Mouse (Mus musculus): ENCODE results near the gene Olfml2a.
A peak's percentile ranks its signal among the peaks of the same experiment; 100 is the strongest.

The Olfml2a gene

DNA sequence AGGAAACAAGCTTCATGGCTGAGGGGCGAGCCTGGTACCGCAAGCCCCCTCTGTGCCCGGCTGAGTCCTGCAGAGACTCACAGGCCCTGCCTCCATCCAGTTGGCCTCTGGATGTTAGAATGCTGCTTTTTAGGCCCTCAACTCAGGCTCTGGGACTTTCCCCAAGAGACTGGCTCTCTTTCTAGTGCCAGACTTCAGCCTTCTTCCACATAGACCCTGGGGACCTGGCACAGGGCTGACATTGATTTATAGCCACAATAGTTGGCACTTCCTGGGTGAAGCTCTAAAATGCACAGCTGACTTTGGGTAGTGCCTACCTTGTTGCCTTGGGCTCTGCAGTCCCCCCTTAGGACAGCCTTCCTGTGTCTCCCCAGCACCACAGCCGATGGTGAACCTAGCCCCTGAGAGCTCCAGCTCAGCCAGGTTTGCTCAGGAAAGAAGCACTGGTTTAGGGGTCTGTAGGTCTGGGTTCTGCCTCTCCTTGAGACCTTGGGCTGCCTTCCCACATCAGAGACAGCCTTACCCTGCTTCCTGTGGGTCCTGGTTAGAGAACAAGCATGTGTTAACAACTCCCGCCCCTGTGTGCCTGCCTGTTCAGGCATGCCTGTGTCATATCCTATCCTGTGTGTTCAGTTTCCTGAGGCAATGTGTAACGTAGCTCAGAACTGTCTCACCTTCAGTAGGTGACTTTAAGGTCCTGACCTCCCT is 56.2 kb downstream of the Olfml2a start:
- no peak for DNase-seq

DNA sequence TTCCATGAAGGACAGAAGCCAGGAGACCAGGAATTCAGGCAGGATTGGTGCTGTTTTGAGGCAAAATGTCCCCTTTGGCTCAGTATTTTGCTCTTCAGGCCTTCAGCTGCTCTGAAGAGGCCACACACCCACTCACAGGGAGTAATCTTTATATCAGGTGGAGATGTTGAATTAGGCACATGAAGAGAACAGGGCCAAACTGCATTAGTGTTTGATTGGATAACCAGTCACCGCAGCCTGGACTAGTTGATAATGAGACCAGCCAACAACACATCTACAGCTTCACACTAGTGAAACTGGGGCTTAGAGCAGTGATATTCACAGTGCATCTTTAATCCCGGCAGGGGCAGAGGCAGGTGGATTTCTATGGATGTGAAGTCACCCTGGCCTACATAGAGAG is 57.2 kb downstream of the Olfml2a start:
- DNase-seq, result no peak

- no peak for DNase-seq
Measured at GRCm38 (mm10) chr2:38992004-38992403, 60.2 kb downstream of the Olfml2a start.

DNA sequence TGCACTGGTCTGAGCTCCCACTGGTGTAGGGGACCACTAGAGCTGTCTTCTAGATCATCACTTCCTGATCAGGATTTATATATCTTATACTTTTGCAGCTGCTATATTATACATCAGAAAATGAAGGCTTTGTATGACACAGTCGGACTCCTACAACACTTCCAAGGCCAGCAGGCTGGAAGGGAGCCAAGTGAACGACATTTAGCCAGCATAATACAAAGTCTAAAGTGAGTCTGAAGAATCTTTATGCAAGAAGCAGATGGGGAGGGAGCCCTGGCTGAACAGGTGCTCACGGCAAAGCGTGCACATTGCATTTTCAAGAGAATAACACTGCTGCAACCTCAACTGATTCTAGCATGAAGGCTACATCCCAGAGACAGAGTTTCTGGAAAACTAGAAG is 60.7 kb downstream of the Olfml2a start:
- no peak for DNase-seq

- DNase-seq, result peak; percentile 85
Measured at GRCm38 (mm10) chr2:38997386-38998374, 65.9 kb downstream of the Olfml2a start, which contains the start of gene Wdr38. Gene Wdr38, plus strand, starts transcription at chr2:38997476.

DNA sequence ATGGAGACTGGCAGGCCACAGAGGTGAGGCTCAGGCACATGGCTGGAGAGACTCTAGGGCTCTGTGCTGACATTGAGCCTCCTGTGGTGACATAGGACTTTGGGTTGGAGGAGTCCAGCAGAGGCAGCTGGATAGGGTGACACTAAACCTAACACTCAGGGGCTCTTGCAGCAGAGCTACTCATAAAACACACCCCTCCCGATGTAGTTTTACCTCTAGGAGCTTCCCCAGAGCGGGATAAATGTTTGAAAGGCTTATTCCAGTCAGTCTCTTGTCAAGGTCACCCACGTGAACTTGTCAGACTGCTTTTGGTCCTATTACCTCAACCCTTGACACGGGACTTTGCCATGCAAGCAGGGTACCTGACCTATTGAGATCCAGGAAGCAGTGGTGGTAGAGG is 67.6 kb downstream of the Olfml2a start:
- no peak for DNase-seq

GRCm38 (mm10) chr2:38999910-39000586 is 68.3 kb downstream of the Olfml2a start:
- no peak for DNase-seq

- DNase-seq, result no peak
Measured at GRCm38 (mm10) chr2:39000587-39000919, 68.8 kb downstream of the Olfml2a start.

DNA sequence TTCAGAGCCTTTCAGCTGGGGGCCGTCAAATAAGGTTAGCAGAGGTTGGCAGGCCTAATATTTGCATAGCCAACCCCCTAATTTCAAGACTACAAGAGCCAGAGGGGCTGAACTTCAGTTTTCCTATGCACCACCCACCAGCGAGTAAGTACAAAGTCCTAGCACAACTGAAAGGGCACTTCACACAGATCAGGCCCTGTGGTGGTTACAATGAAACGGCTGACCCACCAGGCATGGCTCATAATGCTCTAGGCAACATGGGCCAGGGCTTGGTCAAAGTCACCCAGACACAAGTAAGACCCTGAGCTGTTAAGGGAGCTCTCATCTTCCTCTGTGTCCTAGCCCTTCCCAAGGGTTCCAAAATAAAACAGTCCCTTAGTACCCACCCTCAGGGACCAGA is 70.1 kb downstream of the Olfml2a start:
- no peak for DNase-seq

GRCm38 (mm10) chr2:39003106-39003505 is 71.3 kb downstream of the Olfml2a start:
- DNase-seq, result no peak

DNA sequence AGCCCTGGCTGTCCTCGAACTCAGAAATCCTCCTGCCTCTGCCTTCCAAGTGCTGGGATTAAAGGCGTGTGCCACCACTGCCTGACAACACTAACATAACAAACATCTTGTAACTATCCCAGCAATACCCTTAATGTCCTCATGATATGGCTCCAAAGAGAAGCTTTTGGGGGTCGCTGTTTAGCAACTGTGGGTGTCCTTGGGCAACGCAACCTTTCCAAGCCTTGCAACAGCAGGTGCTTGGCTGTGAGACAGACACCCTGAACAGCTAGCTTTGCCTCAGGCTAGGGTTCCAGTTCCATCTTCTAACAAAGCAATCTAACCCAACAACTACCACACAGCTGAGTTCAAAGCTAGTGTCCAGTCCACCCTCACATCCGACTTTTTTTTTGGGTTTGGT is 71.7 kb downstream of the Olfml2a start:
- peak; percentile 20 for DNase-seq

GRCm38 (mm10) chr2:39004372-39004771 is 72.6 kb downstream of the Olfml2a start:
- peak; percentile 47 for DNase-seq

GRCm38 (mm10) chr2:39004880-39005435 is 73.2 kb downstream of the Olfml2a start, which contains the start of gene Arpc5l:
Gene Arpc5l, plus strand, starts transcription at chr2:39005348.
- DNase-seq, result peak; percentile 89

DNA sequence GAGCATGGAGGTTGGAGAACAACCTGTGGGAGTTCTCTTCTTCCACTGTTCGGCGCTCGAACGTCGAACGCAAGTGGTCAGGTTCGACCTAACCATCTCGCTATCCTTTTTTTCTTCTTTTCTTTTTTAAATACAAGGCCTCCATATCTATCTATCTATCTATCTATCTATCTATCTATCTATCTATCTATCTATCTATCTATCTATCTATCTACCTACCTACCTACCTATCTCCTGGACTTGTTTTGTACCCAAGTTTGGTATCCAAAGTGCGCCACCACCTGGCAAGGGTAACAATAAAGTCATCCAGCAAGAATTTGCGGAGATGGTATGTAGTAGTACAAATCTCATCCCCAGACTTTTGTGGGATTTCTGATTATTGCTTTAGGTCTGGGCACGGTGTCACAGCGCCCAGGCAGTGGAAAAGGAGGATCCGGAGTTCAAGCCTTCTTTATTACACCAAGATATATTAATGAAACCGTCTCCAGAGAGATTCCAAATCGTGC is 73.8 kb downstream of the Olfml2a start, which contains the start of gene Rpl35:
Rpl35 (minus strand) TSS at position 51 of the 506 bp plus-strand sequence.
- peak; percentile 23 for DNase-seq

DNA sequence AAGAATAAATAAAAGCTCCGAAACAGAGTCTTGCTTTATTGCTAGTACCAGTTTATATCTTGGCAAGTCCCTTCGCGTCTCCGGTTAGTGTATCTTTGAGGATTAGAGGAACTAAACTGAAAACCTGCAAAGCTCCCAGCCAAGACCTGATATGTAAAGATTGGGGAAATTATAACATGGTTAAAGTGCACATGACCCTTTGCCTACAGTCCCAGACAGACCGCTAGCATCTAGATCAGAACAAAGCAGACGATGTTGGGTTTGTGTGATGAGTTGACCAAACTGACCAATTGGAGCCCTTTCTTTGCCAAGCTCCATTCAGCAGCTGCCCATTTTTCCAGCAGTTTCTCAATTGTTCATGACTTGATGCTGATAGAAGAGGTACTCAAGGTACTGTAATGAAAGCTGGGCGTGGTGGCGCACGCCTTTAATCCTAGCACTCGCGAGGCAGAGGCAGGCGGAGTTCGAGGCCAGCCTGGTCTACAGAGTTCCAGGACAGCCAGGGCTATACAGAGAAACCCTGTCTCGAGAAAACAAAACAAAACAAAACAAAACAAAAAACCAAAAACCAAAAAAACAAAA is 74.5 kb downstream of the Olfml2a start:
- peak; percentile 36 for DNase-seq

- peak; percentile 92 for DNase-seq
Measured at GRCm38 (mm10) chr2:39007865-39008264, 76.1 kb downstream of the Olfml2a start.

- DNase-seq, result no peak
Measured at GRCm38 (mm10) chr2:39008350-39008851, 76.6 kb downstream of the Olfml2a start.

DNA sequence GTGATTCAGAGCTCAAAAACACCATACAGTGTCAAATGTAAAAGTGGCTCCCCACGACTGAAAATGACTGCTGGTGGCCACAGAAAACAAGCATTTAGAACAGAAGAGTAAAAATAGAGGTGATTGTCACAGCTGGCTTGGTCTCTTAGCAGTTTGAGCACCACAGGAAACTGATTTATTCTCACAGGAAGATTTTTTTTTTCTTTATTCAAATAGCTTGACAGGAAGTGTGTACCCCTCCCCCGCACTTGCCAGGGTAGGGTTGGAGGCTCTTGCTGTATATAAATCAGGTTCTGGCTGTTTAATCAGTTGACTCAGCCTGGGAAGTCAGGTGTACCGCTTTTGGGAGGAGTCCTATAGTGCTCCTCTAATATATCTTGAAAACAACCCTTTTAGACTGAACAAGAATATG is 77.2 kb downstream of the Olfml2a start:
- peak; percentile 42 for DNase-seq

GRCm38 (mm10) chr2:39010144-39010543 is 78.4 kb downstream of the Olfml2a start:
- DNase-seq, result peak; percentile 13

- DNase-seq, result no peak
Measured at GRCm38 (mm10) chr2:39011264-39011663, 79.5 kb downstream of the Olfml2a start.

- no peak for DNase-seq
Measured at GRCm38 (mm10) chr2:39011971-39012370, 80.2 kb downstream of the Olfml2a start.

DNA sequence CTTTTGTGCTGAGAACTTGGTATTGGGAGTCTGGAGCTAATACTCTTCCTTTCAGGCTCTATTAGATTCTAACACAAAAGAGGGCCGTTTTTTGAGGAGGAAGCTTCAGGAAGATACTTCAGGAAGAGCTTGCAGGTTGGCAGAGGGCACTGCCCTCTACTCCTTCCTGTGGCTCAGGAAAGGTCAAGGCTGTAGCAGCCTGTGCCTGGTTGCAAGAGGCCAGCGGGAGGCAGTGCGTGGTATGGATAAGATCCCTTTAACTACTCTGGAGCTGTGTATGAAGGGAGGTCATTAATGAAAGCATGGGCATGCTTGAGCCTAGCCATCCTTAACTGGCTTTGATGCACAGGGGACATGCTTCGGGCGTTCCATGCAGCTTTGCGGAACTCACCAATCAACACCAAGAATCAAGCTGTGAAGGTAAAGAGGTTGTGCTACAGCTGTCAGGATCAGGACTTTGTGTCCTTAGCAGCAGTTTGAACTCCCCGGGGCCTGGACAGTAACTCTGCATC is 81.0 kb downstream of the Olfml2a start:
- DNase-seq, result no peak

All from cerebellum, adult 11-12 months (tissue).